In genomic region chr16:18416094-18416761, GRCm38 (mm10) we compare ENCODE assay signal across 8 mouse cellular contexts. TPM values are rescaled to one million over a fixed set of nuclear protein-coding genes. Genes with fewer than 3 reads are reported as not detected.
DNase-seq lines count a peak whose midpoint lies in the region; TF ChIP-seq lines count a peak whose summit lies in the region.

No protein-coding gene starts in this region.

- no peaks in the 10 kb centered on the region for H3K36me3 ChIP-seq in testis, adult 2 months (ENCODE audit: control insufficient read depth, insufficient read depth, low read length)
- peaks cover 63% of the 10 kb centered on the region for H3K36me3 ChIP-seq in limb, embryonic 10.5 days

- intact Hi-C loops in heart, postnatal 10 days (cut with DNase I), result no loop called here

- H3K4me3 ChIP-seq in testis, adult 2 months (ENCODE audit: control insufficient read depth, low read depth, low read length), result no peak overlapping the region
- H3K4me3 ChIP-seq in limb, embryonic 10.5 days, result no peak overlapping the region

- no peak for TF ChIP-seq CTCF in testis, adult 2 months (IDR thresholded peaks at IDR 0.05; ENCODE audit: control insufficient read depth, insufficient read depth, insufficient replicate concordance, low read depth, low read length)
- no peak for TF ChIP-seq CTCF in brain, embryonic 14.5 days (IDR thresholded peaks at IDR 0.05; ENCODE audit: borderline replicate concordance, extremely low read depth, insufficient read depth, insufficient read length)

- DNase-seq in testis, postnatal 14 days (ENCODE audit: low spot score), result no peak
- peak; percentile 37 for DNase-seq in brain, embryonic 14.5 days (ENCODE audit: low read depth)
- DNase-seq in heart, postnatal 10 days, result peak; percentile 80 to 84
- no peak for DNase-seq in limb, embryonic 10.5 days (ENCODE audit: low spot score)
- peak; percentile 54 to 85 for DNase-seq in right cerebral cortex, postnatal 36 days (ENCODE audit: low spot score in 2 of 2)
- DNase-seq in testis, postnatal 10 days (ENCODE audit: low spot score), result no peak
- no peak for DNase-seq in embryo, embryonic 10 days (ENCODE audit: low spot score)

- H3K9me3 ChIP-seq in limb, embryonic 10.5 days (replicated peaks), result no peaks in the 10 kb centered on the region

- no peak for TF ChIP-seq POLR2A in testis, adult 2 months (IDR thresholded peaks at IDR 0.05; ENCODE audit: control insufficient read depth, low read depth, low read length)
- TF ChIP-seq POLR2A in brain, embryonic 14.5 days (IDR thresholded peaks at IDR 0.05; ENCODE audit: borderline replicate concordance, extremely low read depth, insufficient read depth, insufficient read length, poor library complexity, severe bottlenecking), result no peak

- H3K27ac ChIP-seq in testis, adult 2 months (ENCODE audit: control insufficient read depth, insufficient read depth, low read depth, low read length), result peak overlapping the region; percentile 64
- peak overlapping the region; percentile 64; the same call in 1 of the 2 replicates for H3K27ac ChIP-seq in limb, embryonic 10.5 days

- H3K27me3 ChIP-seq in testis, adult 2 months (ENCODE audit: control insufficient read depth, insufficient read depth, low read length), result no peaks in the 10 kb centered on the region
- no peaks in the 10 kb centered on the region for H3K27me3 ChIP-seq in limb, embryonic 10.5 days (ENCODE audit: low read depth, poor library complexity, severe bottlenecking)

- H3K4me1 ChIP-seq in testis, adult 2 months (ENCODE audit: control insufficient read depth, insufficient read depth, low read length), result peaks cover 3% of the 10 kb centered on the region
- H3K4me1 ChIP-seq in limb, embryonic 10.5 days, result peaks cover 11% of the 10 kb centered on the region

- 72% methylated on average over 18 of the region's 18 CpGs for WGBS in limb, embryonic 10.5 days

RNA-seq across cellular contexts. Expression of gene Txnrd2, which starts 10.0 kb away (rescaled TPM):
- polyA plus RNA-seq in testis, adult 2 months (2012; rRNA removed), result 4.3 and 4.5 TPM in 2 replicates
- polyA plus RNA-seq in brain, embryonic 14.5 days (2012; rRNA removed), result 18.5 and 19.5 TPM in 2 replicates
- 10 to 100 TPM; 30.0 to 32.0 TPM for total RNA-seq in heart, postnatal 10 days (2021)
- 29.6 and 32.2 TPM in 2 replicates for polyA plus RNA-seq in limb, embryonic 10.5 days (2016; fragmentation: Nextera tagmentation; extraction: Ambion mirVana)

RNA-seq across cellular contexts. Expression of gene Comt, which starts 10.4 kb away (rescaled TPM):
- 12.2 and 20.1 TPM in 2 replicates for polyA plus RNA-seq in testis, adult 2 months (2012; rRNA removed)
- polyA plus RNA-seq in brain, embryonic 14.5 days (2012; rRNA removed), result 72.8 and 73.8 TPM in 2 replicates
- 100 to 1,000 TPM; 133 to 156 TPM for total RNA-seq in heart, postnatal 10 days (2021)
- polyA plus RNA-seq in limb, embryonic 10.5 days (2016; fragmentation: Nextera tagmentation; extraction: Ambion mirVana), result 54.7 and 61.1 TPM in 2 replicates

Comparison
In these comparisons a context has a peak if more than half of its experiments do, and no peak if none do; other contexts are left out.
1. DNase-seq: peak in brain, embryonic 14.5 days (single experiment), heart, postnatal 10 days (2 of 2) and right cerebral cortex, postnatal 36 days (2 of 2); none in testis, postnatal 14 days (single experiment), limb, embryonic 10.5 days (single experiment), testis, postnatal 10 days (single experiment) and embryo, embryonic 10 days (single experiment).